Mouse (Mus musculus): ENCODE measurements at regions not wholly inside any gene's neighbourhood (a gene's known extent, or its start where the extent isn't known, plus 50 kb on each side); places are given as distances from the start of the nearest gene placed in this dataset.

GRCm38 (mm10) chr10:19412926-19413325 is 56.6 kb downstream of the Olig3 start:
- no peak overlapping the region for H3K9ac ChIP-seq
- H3K4me2 ChIP-seq: no peak overlapping the region
- no peaks in the 10 kb centered on the region for H3K36me3 ChIP-seq
- H3K27ac ChIP-seq: no peak overlapping the region
- H3K4me1 ChIP-seq (replicated peaks): no peaks in the 10 kb centered on the region
- H3K9me3 ChIP-seq (replicated peaks): no peaks in the 10 kb centered on the region
- WGBS (ENCODE audit: insufficient replicate concordance): 46% methylated on average over 2 of the region's 2 CpGs
- H3K27me3 ChIP-seq: no peaks in the 10 kb centered on the region
- no peak overlapping the region for H3K4me3 ChIP-seq (replicated peaks)
- DNase-seq: no peak
- no peak for ATAC-seq (ENCODE audit: low read depth)

DNA sequence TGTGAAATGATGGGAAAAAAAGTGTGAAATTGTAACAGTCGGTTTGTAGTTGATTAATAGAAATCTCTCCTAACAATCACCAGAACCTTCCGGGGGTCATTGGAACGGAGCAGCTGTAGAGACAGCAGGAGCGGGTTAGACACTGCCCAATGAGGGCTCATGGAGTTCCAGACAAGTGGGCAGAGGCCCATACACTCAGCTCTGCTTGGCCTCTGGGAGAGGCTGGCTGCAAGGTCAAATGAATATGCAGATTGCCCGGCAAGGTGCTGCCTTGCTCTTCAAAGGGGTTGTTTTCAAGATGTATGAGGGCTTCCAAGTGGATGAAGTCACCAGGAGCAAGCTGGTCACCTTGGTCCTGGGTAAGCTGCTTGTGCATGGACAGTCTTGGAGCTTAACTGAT is 57.6 kb downstream of the Olig3 start:
- Histone ChIP-seq H3K4me1 (replicated peaks) (no peaks in the 10 kb centered on the region), H3K4me3 (replicated peaks) (no peak overlapping the region), H3K36me3 (no peaks in the 10 kb centered on the region), H3K27ac (no peak overlapping the region), H3K27me3 (no peaks in the 10 kb centered on the region), H3K9ac (no peak overlapping the region), H3K9me3 (replicated peaks) (no peaks in the 10 kb centered on the region), H3K4me2 (no peak overlapping the region)
- 56% methylated on average over 5 of the region's 5 CpGs for WGBS (ENCODE audit: insufficient replicate concordance)
- ATAC-seq (ENCODE audit: low read depth) (no peak), DNase-seq (no peak)

DNA sequence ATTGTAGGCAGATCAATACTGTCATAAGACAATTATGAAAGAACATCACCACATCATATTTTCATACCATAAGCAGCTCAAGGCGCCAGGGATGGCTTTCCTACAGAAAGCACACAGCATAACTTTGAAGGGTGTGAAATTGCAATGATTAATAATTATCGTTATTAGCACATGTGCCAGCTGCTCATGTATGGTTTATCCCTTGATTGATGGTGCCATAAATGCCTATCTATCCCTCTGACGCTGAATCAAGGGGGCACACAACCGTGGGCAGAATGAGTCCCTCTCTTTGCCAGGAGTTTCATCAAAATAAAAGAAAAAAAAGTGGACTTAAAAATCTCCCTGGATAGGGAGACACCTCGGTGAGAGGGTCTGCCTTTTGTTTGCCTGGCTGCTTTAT is 58.5 kb downstream of the Olig3 start:
- H3K36me3 ChIP-seq: no peaks in the 10 kb centered on the region
- no peaks in the 10 kb centered on the region for H3K4me1 ChIP-seq (replicated peaks)
- H3K4me2 ChIP-seq: no peak overlapping the region
- no peak for ATAC-seq (ENCODE audit: low read depth)
- WGBS (ENCODE audit: insufficient replicate concordance): 45% methylated on average over 5 of the region's 5 CpGs
- no peaks in the 10 kb centered on the region for H3K27me3 ChIP-seq
- H3K27ac ChIP-seq: no peak overlapping the region
- no peak overlapping the region for H3K4me3 ChIP-seq (replicated peaks)
- no peaks in the 10 kb centered on the region for H3K9me3 ChIP-seq (replicated peaks)
- no peak for DNase-seq
- H3K9ac ChIP-seq: no peak overlapping the region

DNA sequence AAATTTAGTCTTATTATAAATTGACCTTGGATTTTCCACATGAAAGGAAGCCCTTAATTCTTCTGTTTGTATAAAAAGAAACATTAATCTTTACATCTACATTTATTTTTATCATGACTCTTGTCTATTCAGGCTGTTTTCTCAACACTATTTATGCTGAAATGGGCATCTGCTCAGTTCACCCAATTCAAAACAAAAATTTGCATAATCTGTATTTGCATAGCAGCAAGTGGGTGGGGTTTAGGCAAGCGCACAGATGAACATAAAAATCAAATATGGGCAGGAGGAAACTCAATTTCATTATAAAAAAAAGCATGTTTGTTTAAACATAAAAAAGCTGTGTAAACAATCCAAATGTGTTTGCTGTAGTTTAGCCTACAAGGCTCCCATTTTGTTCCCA is 67.7 kb downstream of the Olig3 start:
- no peak for ATAC-seq (ENCODE audit: low read depth)
- Histone ChIP-seq H3K9ac (no peak overlapping the region), H3K4me1 (replicated peaks) (no peaks in the 10 kb centered on the region), H3K36me3 (no peaks in the 10 kb centered on the region), H3K9me3 (replicated peaks) (no peaks in the 10 kb centered on the region), H3K27me3 (no peaks in the 10 kb centered on the region), H3K4me3 (replicated peaks) (no peak overlapping the region), H3K27ac (no peak overlapping the region), H3K4me2 (no peak overlapping the region)
- no peak for DNase-seq
- 53% methylated on average over 1 of the region's 1 CpGs for WGBS (ENCODE audit: insufficient replicate concordance)

DNA sequence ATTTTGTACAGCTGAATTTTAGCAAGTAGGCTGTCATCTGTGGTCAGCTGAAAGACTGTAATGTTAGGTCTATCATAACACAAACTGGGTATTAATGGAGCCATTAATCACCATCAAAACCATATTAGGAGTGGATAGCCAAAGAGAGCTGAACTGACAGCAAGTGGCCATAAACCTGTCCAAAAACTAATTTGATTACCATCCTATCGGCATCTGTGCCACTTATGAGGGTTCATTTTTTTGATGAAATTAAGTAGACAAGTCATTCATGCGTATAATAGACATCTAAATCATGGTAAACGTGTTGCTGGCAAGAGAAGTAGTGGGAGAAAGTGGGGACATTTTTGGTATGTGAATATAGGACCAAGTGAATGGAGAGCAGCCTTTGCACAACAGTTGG is 68.6 kb downstream of the Olig3 start:
- ATAC-seq (ENCODE audit: low read depth): no peak

GRCm38 (mm10) chr10:19426835-19427234 is 70.5 kb downstream of the Olig3 start:
- Histone ChIP-seq H3K4me3 (replicated peaks) (no peak overlapping the region), H3K36me3 (no peaks in the 10 kb centered on the region), H3K27me3 (no peaks in the 10 kb centered on the region), H3K9ac (no peak overlapping the region), H3K4me1 (replicated peaks) (no peaks in the 10 kb centered on the region), H3K27ac (no peak overlapping the region), H3K4me2 (no peak overlapping the region), H3K9me3 (replicated peaks) (no peaks in the 10 kb centered on the region)
- ATAC-seq (ENCODE audit: low read depth): no peak
- WGBS (ENCODE audit: insufficient replicate concordance): 79% methylated on average over 3 of the region's 3 CpGs
- no peak for DNase-seq

More for the DNA sequence above, 68.6 kb downstream of the Olig3 start:
- Histone ChIP-seq H3K4me2 (no peak overlapping the region), H3K27me3 (no peaks in the 10 kb centered on the region), H3K36me3 (no peaks in the 10 kb centered on the region), H3K4me1 (replicated peaks) (no peaks in the 10 kb centered on the region), H3K9ac (no peak overlapping the region), H3K9me3 (replicated peaks) (no peaks in the 10 kb centered on the region), H3K4me3 (replicated peaks) (no peak overlapping the region), H3K27ac (no peak overlapping the region)
- 63% methylated on average over 3 of the region's 3 CpGs for WGBS (ENCODE audit: insufficient replicate concordance)
- no peak for DNase-seq

- DNase-seq: no peak
- Histone ChIP-seq H3K4me2 (no peak overlapping the region), H3K9ac (no peak overlapping the region), H3K27ac (no peak overlapping the region), H3K9me3 (replicated peaks) (no peaks in the 10 kb centered on the region), H3K27me3 (no peaks in the 10 kb centered on the region), H3K4me1 (replicated peaks) (no peaks in the 10 kb centered on the region), H3K4me3 (replicated peaks) (no peak overlapping the region), H3K36me3 (no peaks in the 10 kb centered on the region)
- no peak for ATAC-seq (ENCODE audit: low read depth)
- WGBS (ENCODE audit: insufficient replicate concordance): 68% methylated on average over 4 of the region's 4 CpGs
Measured at GRCm38 (mm10) chr10:19432515-19432914, 76.2 kb downstream of the Olig3 start.

DNA sequence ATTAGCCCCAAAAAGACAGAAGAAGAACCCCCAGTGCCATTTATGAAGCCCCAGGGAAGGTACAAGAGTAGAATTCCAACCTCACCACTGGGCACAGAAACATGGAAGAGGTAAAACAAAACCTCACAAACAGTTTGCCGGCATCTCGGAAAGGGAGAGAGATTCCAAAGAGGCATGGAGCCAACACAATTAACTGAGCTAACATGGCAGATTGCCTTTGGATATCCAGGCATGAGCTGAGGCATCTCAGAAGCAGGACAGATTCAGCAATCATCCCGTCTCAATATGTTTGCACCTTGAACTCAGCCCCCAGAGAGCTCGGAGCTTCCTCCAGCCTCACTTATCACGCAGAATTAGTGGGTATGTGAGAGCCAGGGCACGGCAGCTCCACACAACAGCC is 78.3 kb downstream of the Olig3 start:
- Histone ChIP-seq H3K9ac (no peak overlapping the region), H3K27me3 (no peaks in the 10 kb centered on the region), H3K9me3 (replicated peaks) (no peaks in the 10 kb centered on the region), H3K36me3 (no peaks in the 10 kb centered on the region), H3K4me1 (replicated peaks) (no peaks in the 10 kb centered on the region), H3K4me3 (replicated peaks) (no peak overlapping the region), H3K4me2 (no peak overlapping the region), H3K27ac (no peak overlapping the region)
- WGBS (ENCODE audit: insufficient replicate concordance): 68% methylated on average over 6 of the region's 6 CpGs
- DNase-seq (no peak), ATAC-seq (ENCODE audit: low read depth) (no peak)

GRCm38 (mm10) chr10:19441807-19442206 is 85.5 kb downstream of the Olig3 start:
- no peaks in the 10 kb centered on the region for H3K27me3 ChIP-seq
- no peak for ATAC-seq (ENCODE audit: low read depth)

GRCm38 (mm10) chr10:19443516-19443915 is 87.2 kb downstream of the Olig3 start:
- Histone ChIP-seq H3K27ac (no peak overlapping the region), H3K4me3 (replicated peaks) (no peak overlapping the region), H3K4me1 (replicated peaks) (no peaks in the 10 kb centered on the region), H3K36me3 (no peaks in the 10 kb centered on the region), H3K9me3 (replicated peaks) (no peaks in the 10 kb centered on the region), H3K4me2 (no peak overlapping the region), H3K27me3 (no peaks in the 10 kb centered on the region), H3K9ac (no peak overlapping the region)
- ATAC-seq (ENCODE audit: low read depth) (no peak), DNase-seq (no peak)
- 60% methylated on average over 8 of the region's 8 CpGs for WGBS (ENCODE audit: insufficient replicate concordance)

More at GRCm38 (mm10) chr10:19441807-19442206, 85.5 kb downstream of the Olig3 start:
- Histone ChIP-seq H3K9me3 (replicated peaks) (no peaks in the 10 kb centered on the region), H3K4me2 (no peak overlapping the region), H3K4me3 (replicated peaks) (no peak overlapping the region), H3K9ac (no peak overlapping the region), H3K4me1 (replicated peaks) (no peaks in the 10 kb centered on the region), H3K36me3 (no peaks in the 10 kb centered on the region), H3K27ac (no peak overlapping the region)
- DNase-seq: no peak
- 70% methylated on average over 12 of the region's 12 CpGs for WGBS (ENCODE audit: insufficient replicate concordance)

DNA sequence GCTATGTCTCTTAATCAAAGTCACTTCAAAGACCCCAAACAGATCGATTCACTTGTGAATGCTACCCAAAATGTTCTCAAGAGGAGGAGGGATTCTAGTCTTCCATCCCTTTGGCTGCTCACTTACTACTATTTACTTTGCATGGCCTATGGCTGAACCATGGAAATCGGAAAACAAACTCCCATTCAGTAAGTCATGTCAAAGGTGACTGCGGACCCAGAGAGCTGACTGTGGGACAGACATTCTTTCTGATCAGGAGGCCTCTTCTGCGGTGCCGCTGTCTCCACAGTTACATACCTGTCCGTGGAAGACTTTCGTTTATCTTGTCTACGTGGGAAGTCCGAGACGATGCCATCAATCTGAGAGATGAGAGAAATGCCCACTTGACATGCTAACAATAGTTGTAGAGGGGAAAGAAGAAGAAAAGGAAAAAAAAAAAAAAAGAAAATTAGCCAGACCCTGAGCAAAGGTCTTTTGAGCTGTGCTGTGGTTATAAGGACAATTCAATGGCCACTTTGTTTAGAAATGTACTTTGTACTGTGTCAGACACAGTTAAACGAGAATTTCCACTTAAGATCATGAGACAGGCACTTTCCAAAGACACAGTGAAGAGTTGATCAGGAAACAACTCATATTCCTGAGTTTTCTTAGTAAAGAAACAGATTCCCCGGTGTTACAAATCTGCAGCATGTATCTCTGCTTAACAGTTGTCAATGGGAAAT is 92.7 kb downstream of the Olig3 start:
- no peak for ATAC-seq (ENCODE audit: low read depth)

DNA sequence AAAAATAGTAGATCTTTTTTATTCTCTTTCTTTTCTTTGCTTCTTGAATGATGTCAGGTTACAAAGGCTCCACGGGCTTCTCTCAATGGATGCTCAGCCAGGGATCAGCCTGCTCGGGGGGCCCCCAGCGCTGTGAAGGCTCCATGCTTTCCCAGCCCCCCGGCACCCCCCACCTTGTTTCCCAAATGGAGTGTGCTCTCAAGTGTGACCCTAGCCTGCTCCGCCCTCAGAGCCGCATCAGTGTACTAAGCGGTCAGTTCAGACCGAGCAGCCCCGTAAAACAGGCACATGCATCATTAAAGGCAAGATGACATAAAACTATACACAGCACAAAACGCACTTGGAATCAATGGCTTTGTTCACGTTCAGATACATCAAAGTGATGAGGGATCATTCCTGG is 102.7 kb downstream of the Olig3 start:
- Histone ChIP-seq H3K4me1 (replicated peaks) (no peaks in the 10 kb centered on the region), H3K9ac (no peak overlapping the region), H3K36me3 (no peaks in the 10 kb centered on the region), H3K27me3 (no peaks in the 10 kb centered on the region), H3K4me3 (replicated peaks) (no peak overlapping the region), H3K9me3 (replicated peaks) (no peaks in the 10 kb centered on the region), H3K27ac (no peak overlapping the region), H3K4me2 (no peak overlapping the region)
- 65% methylated on average over 11 of the region's 11 CpGs for WGBS (ENCODE audit: insufficient replicate concordance)
- ATAC-seq (ENCODE audit: low read depth) (no peak), DNase-seq (no peak)

More for the DNA sequence above, 92.7 kb downstream of the Olig3 start:
- Histone ChIP-seq H3K4me3 (replicated peaks) (no peak overlapping the region), H3K4me1 (replicated peaks) (no peaks in the 10 kb centered on the region), H3K9ac (no peak overlapping the region), H3K9me3 (replicated peaks) (no peaks in the 10 kb centered on the region), H3K27me3 (no peaks in the 10 kb centered on the region), H3K4me2 (no peak overlapping the region), H3K27ac (no peak overlapping the region), H3K36me3 (no peaks in the 10 kb centered on the region)
- no peak for DNase-seq
- WGBS (ENCODE audit: insufficient replicate concordance): 63% methylated on average over 12 of the region's 12 CpGs
